Mouse (Mus musculus): ENCODE results near the gene Ipcef1.
A peak's percentile ranks its signal among the peaks of the same experiment; 100 is the strongest.
"Not testable (repeated sequence)": the region's sequence is repeated elsewhere in the genome, so short reads cannot be mapped to it uniquely, and the experiment has no call there.

Gene Ipcef1

DNA sequence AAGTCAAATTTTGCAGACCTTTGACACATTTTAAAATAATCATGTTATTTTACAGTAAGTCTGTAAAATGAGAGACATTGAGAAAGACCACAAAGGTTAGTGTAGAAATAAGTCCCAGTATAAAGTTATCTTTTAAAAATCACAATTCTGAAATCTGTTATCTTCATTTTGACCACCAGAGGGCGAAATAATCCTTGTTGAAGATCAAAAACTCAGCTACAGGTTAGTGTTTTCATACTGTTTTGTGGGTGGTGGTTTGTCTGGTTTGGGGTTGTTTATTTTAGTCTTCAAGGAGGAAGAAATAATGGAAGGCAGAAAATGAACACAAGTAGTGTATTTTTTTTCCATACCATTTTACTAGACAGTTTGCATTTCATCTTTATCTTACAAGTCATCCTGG lies 166.8 kb downstream of the Ipcef1 start:
- peak; percentile 74 for DNase-seq (ENCODE audit: low read depth)

DNA sequence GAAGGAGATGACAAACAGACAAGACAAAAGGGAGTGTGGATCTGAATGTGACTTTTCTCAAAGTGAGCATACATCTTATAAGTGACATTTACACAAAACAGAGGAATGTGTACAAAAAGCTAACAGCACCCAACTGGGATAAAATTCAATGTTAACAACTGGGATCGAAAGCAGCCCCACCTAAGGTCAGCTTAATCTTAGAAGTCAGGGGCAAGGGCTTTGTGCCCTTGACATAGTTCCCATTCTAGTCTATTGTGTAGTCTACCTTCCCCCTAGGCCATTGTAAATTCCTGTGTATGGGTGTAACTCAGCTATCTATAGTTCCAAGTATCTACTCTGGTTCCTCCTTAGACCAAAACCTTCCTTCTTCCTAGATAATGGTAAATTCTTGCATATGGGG lies 170.2 kb downstream of the Ipcef1 start:
- not testable (repeated sequence) for DNase-seq (ENCODE audit: low read depth)

DNA sequence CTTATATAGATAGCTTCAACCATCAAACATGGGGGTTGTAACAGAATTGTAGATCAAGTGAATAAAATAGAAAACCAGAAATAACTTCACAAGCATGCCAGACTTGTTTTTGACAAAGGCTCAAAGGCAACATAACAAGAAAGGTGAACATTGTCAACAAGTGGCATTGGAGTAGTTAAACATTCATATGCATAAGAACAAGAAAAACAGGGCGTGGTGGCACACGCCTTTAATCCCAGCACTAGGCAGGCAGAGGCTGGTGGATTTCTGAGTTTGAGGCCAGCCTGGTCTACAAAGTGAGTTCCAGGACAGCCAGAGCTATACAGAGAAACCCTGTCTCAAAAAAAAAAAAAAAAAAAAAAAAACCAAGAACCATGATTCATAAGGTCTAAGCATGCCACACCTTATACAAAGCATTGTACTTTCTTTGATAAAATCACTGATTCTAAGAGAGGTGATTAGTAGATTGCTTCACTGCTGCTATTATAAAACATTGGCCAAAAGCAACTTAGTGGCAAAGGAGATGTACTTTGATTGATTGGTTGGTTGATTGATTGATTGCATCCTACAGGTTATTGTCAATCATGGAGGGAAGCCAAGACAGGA lies 173.9 kb downstream of the Ipcef1 start:
- DNase-seq (ENCODE audit: low read depth): no peak

GRCm38 (mm10) chr10:6873917-6874316 lies 178.4 kb downstream of the Ipcef1 start:
- DNase-seq (ENCODE audit: low read depth): no peak

DNA sequence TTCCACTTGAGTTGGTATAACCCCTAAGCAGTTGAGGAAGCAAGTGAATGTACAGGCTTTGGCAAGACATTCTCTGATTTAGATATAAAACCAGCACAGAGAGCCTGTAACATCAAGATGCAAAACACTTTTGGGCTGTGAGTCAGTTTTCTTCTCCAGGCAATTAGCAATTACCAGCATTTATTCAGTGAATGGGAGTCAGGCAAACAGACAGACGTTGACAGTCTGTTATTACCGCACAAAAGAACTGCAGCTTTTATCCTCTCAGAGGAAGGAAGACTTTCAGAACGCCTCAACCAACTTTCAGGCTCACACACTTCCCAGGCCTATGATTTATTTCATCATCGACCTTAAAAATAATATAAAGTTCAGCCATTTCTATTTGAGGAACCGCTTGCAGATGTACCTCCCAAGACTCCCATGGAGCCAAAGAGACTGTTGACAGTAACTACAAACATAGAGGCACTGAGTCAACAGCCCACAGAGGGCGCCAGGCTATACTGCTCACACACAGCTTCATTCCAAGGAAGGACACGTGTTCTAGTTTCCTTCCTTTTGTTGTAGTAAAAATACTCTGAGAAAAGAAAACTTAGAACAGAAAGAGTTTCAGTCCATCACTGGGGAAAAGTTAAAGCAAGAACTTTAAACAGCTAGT lies 180.7 kb downstream of the Ipcef1 start:
- no peak for DNase-seq (ENCODE audit: low read depth)

DNA sequence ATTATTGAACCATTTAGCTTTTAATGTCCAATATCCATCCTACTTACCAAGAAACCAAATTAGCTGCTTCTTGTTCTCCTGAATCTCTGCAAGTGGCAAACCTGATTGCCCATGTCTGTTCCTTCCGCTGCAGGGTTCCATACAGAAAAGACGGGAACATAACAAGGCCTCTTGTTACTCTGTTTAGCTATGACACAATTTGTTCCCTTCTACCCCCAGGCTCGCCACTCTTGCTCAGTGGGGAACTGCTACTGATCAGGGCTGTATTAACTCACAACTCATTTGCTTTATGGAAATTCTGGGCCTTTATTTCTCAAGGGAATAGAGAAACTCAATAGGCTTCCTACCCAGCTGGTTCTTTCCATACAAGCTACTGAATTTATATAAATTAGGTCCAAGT lies 196.5 kb downstream of the Ipcef1 start:
- DNase-seq (ENCODE audit: low read depth): no peak

- DNase-seq (ENCODE audit: low read depth): no peak
These were observed 203.4 kb downstream of the Ipcef1 start for GRCm38 (mm10) chr10:6848834-6849233.

DNA sequence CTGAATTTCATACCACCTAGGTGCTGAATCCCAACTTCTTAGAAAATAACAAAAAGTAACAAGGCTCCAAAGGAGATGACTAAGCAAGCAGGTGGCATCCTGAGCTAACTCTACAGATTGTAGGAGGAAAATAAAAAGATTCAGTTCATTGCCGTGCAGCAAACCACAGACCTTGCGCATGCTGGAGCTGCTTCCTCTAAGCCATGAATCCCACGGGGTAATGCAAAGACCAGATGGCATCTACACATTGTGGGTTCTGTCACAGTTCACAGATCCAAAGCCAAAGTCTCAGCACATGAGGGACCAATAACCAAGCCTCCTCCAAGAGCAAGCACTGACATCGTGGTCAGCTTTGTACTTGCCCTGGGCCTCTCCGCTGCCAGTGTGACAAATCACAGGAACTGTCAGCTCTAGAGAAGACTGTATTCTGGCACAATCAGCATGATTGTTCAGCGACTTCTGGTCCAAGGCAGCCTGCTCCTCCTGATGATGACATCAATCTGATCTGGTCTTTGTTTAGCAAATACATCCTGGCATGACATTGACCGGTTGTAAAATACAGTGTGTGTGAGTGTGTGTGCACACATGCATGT lies 204.0 kb downstream of the Ipcef1 start:
- no peak for DNase-seq (ENCODE audit: low read depth)

- DNase-seq (ENCODE audit: low read depth): no peak
These were observed 206.0 kb downstream of the Ipcef1 start for GRCm38 (mm10) chr10:6846283-6846682.

DNA sequence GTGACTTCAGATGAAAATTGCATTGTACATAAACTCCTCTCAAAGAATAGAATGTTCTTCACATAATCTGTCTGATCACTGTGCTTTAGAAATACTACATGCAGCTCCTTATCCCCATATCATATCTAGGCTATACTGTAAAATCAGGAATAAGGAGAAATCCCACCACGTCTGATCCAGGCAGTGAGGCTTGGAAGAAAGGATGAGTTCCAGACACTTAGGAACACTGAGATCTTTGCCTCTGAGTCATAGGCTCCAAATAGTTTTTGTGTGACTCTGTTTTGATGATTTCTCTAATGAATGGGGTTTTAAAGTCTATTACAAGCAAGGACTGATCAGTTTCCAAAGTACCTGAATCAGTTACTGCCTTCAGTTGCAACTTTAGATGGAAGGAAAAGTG lies 210.1 kb downstream of the Ipcef1 start:
- DNase-seq (ENCODE audit: low read depth): no peak

All from NIH3T3 (cell line).